Mouse (Mus musculus) embryo, embryonic 10.5 days (tissue): ENCODE measurements around the gene Lysmd4.

ENCODE experiments used
- DNase-seq: peaks from one replicate; pipeline ENCODE4 v3.0.0-alpha.2; 2015; ENCODE audit warnings: low spot score

Gene Lysmd4

GRCm38 (mm10) chr7:67222220-67222862 is at the start of gene Lysmd4:
Gene Lysmd4, plus strand, starts transcription at chr7:67222544.
- peak; percentile 96 for DNase-seq

DNA sequence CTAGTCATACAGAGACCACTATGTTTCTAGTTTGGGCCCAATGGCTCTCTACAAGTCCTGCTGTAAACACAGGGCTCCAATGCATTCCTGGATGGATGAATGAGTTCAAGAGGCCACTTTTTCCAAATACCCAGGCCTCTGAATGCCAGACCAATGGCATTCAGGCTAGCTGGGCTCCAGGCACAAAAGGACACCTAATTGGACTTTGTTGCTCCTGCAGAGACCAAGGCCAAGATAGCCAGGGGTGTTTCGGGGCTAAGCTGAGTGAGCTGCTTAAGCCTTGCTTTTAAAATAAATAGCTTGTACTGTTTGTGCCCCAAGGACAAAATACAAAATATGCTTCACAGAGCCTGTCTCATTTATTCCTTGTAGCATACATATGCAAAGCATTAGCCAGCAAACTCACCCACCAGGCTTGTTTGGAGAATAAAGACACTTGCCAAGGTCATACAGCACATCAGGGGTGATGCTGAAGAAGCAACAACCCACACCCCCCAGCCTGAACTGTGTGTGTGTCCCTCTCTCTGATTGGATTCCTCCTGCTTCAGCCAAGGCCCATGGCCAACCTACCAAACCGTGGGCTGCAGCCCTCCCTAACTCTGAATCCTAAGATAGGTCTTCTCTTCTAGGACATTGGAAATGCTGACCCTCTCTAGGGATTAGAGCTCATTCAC is 48.7 kb upstream of the Lysmd4 start:
- DNase-seq: no peak

DNA sequence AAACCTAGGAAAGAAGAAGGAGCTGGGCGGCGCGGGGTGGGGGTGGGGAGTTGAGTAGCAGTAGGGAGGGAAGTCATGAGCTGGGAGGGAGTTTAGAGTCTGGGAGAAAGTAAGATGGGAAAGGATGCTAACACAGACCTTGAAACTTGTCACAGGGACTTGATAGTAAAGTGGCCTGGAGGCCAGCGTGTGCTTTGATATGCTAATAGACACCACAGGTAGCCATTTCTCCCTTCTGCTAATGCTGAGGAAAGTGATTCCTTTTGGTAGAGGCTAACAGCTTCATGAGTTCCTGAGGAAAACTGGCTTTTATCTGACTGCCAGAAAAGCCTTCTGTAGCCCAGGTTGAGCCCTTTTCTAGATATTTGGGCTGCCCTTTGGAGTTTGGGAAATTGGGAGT is 38.6 kb upstream of the Lysmd4 start:
- no peak for DNase-seq

DNA sequence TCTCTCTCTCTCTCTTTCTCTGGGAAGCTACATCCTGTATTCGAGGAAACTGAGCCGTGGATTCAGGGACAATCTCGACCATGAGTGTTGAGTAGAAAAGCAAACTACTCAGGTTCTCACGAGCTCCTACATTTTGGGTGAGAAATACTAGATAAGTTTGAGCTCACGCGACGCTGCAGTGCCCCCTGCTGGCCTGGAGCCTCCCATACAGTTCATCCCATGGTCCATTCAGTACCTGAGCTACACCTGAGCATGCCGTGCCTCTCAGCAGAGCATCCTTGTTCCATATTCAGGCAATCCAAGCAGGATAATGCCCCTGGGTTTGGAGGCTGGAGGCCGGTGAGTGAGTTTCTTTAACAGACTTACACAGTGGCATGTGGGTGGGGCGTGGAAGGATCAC is 22.9 kb upstream of the Lysmd4 start:
- peak; percentile 73 for DNase-seq

DNA sequence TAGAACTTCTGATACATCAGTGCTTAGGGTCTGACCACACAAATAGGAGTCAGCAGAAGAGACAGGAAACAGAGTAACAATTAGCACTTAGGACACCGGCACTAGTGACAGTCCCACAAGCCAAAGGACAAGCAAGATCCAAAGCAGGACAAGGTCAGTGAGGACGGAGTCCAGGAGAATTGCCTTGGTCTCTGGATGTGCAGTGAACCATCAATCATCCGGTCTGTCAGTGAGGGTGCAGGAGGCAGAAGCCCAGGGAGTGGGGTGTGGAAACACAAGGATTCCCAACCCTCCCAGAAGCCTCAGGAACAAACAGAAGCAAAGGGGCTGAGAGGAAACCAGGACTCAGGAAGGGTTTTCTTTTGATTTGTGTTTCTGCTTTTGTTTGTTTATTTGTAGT is 18.7 kb upstream of the Lysmd4 start:
- DNase-seq: no peak

DNA sequence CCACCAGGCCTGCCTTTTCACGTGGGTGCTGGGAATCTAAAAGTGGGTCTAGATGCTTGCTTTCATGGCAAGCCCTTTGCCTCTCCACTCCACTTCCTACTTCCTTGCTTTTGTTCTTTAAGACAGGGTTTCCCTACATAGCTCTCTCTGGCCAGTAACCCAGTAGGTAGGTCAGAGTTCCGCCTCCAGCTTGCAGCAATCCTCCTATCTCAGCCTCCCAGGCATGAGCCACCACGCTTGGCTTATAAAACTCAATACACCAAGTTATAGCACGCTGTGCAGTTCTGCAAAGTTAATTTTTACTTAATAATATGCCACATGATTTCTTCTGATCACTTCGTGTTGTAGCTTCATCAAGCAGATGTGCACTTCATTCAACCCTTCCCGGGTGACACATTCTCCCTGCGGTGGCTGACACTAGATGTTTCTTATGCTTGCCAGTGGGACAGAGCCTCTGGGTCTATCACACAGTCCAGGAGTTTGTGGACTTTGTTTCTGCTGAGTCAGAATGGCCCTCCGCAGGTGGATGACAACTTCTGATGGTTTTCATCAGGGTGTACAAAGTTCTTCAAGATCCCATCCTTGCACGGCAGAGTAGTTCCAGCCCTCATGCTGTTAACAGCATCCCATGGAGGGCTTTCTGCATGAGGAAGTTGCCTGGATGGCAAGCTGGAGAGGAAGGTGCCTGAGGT is 16.5 kb upstream of the Lysmd4 start:
- no peak for DNase-seq

GRCm38 (mm10) chr7:67206496-67206895 is 15.8 kb upstream of the Lysmd4 start:
- DNase-seq: no peak

DNA sequence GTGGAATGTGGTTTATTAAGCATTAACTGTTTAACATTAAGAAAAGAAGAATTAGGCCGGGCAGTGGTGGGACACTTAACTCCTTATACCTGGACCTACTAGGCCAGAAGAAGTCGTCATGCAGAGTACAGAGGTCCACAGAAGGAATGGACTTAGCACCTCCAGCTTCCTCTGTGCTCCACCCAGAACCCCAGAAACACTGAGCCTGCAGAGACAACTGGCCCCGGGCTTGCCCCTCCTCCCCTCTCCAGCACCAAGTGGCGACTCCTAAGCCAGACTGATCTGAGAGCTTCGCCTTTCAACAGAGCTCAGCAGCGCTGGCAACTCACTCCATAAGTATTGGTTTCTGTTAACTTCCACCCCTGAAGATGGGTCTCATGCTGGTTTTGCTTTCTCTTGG is 14.6 kb upstream of the Lysmd4 start:
- DNase-seq: no peak

DNA sequence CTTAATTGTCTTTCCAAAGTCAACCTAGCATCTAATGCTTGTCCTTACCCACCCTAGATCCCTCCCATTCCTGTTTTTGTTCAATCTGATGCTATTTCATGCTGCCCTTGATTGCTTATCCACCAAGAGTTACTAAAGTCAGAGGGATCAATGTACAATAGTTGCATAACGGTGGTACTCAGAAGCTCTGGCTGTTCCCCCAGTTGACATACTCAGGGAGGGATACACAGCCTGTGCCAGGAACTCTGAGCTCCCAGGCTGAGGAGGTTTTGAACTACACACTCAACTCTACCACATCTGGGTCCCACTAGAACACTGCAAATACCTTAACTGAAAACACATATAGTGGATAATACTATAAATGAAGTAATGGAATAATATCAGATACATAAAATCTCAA is 14.0 kb upstream of the Lysmd4 start:
- no peak for DNase-seq

DNA sequence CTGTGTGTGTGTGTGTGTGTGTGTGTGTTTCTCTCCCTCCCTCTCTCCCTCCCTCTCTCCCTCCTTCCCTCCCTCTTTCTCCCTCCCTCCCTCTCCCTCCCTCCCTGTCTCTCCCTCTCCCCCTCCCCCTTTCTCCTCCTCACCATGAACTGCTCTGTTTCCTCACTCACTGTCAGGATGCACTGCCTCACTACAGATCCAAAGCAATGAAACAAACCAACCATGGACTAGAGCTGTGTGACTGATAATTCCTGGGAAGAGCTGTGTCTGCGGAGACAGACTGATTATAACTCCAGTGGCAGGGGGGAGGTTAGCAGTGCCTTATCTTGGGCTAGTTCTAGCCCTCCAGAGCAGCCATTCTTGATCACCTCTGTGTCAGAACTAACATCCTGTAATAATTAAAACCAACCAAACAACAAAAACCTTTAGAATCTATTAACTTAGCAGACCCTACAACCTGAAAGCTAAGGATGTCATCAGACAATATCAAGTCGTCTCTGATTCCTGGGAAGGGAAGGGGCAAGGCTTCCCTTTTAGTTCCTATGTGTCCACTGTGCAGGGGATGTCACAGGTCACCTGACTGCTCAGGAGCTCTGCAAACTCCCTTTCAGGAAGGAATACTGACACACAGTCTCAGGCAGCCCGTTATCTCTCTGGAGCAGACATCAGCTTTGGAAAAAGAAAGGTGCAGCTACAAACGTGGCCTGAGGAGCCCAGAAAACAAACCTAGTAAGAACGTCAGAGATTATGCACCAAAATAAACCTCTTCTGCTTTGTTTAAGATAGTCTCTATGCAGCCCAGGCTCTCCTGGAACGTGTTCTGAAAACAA is 12.1 kb upstream of the Lysmd4 start:
- no peak for DNase-seq

DNA sequence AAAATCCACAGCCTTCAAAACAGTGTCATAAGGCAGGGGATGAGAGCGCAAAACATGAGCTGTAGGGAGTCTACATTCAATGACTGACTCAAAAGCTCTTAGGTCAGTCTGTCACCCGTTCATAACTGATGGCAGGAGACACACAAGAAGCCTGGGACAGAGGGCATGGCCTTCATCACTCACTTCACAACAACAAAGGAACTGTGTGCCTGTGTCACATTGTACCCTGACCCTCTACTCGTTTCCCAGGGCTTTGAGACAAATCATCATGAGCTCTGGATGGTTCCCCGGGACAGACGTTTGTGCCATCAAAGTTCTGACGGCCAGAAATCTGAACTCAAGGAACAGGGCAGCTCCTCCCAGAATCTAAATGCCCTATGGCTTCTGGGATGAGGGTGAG is 11.0 kb upstream of the Lysmd4 start:
- peak; percentile 68 for DNase-seq

- DNase-seq: peak; percentile 46
Measured at GRCm38 (mm10) chr7:67211971-67212370, 10.4 kb upstream of the Lysmd4 start.

GRCm38 (mm10) chr7:67213589-67213988 is 8.8 kb upstream of the Lysmd4 start:
- DNase-seq: no peak

DNA sequence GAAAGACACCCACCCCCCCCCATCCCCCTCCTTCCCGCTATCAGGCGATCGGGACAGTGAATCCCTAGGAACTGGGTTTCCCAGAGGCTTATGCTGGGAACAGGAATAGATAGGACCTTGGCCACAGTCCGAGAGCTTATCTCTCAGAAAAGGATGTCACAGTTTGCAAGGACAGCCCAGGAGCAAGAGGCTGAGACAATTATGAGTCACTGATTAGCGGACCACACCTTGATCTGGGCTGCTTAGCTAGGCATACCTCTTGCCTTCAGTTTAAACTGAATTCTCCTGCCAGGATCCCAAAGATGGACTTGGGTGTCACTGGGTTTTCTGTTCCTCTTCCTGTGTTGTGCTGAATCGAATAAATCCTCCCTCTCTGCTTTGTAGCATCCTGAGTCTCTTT is 6.0 kb upstream of the Lysmd4 start:
- DNase-seq: no peak

DNA sequence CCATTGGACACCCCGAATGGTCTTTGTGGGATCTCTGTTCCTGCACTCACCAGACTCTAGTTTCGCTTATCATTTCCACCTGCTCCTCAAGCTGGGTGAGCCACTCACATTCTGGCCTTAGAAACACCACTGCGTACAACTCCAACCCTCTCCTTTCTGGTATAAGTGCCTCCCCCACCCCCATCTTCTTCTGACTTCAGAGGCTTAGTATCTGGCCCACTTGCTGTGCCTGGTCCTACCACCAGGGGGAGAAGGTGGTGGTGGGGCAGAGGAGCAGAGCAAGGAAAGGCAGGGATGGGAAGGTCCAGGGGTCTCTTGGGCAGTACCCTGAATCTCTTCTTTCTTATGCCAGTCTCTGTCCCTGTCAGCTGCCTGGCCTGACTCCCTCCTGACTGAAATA is 5.3 kb upstream of the Lysmd4 start:
- DNase-seq: peak; percentile 67

GRCm38 (mm10) chr7:67225943-67226625 is 3.7 kb downstream of the Lysmd4 start:
- DNase-seq: no peak

GRCm38 (mm10) chr7:67227538-67227937 is 5.2 kb downstream of the Lysmd4 start:
- no peak for DNase-seq

DNA sequence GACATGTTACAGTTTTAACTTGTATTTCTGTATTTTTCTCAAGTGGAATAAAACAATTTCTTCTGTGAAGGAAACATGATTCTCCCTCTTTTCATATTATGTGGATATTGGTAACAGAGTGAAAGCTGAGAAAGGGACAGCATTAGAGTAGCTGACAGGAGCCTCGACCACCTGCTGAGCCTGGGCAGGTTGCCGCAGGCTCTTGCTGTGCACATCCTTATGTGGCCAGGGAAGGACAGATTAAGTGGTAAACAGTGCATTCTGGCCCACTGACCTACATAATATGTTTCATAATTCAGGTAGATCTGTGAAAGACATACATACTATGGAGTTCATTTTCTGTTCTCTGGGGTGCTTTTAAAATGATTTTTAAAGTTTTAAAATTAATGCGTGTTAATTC is 6.0 kb downstream of the Lysmd4 start:
- DNase-seq: no peak

- DNase-seq: peak; percentile 62
Measured at GRCm38 (mm10) chr7:67228891-67229602, 6.7 kb downstream of the Lysmd4 start.

GRCm38 (mm10) chr7:67229701-67230100 is 7.4 kb downstream of the Lysmd4 start:
- DNase-seq: no peak

GRCm38 (mm10) chr7:67230221-67230620 is 7.9 kb downstream of the Lysmd4 start:
- no peak for DNase-seq
